Mouse (Mus musculus) heart, embryonic 12.5 days (tissue): ENCODE measurements around the gene Rbmxl1. TPM values are rescaled to one million over a fixed set of nuclear protein-coding genes. Genes with fewer than 3 reads are reported as not detected.

ENCODE experiments used
- ATAC-seq: fragments of 200-750 bp; cut with Nextera tagmentation; 2 replicates; pipeline ENCODE4 v1.8.0; 2017; ENCODE audit warnings: moderate TSS enrichment, moderate library complexity; ENCODE audit not compliant: insufficient number of reproducible peaks, low FRiP score
- H3K27ac ChIP-seq: fragments of 300-500 bp; sonication (generic); 2 replicates; pipeline ENCODE4 v1.5.1; 2016; ENCODE audit warnings: mild to moderate bottlenecking, moderate library complexity; ENCODE audit not compliant: poor library complexity, severe bottlenecking
- H3K27me3 ChIP-seq: fragments of 300-500 bp; sonication (generic); replicated peaks from 2 replicates; pipeline ENCODE4 v1.6.1; 2016; ENCODE audit warnings: mild to moderate bottlenecking, moderate library complexity
- H3K36me3 ChIP-seq: fragments of 300-500 bp; sonication (generic); 2 replicates; pipeline ENCODE4 v1.6.1; 2016; ENCODE audit warnings: mild to moderate bottlenecking, moderate library complexity
- H3K4me1 ChIP-seq: fragments of 300-500 bp; sonication (generic); replicated peaks from 2 replicates; pipeline ENCODE4 v1.6.1; 2016; ENCODE audit warnings: mild to moderate bottlenecking
- H3K4me2 ChIP-seq: fragments of 300-500 bp; sonication (generic); 2 replicates; pipeline ENCODE4 v1.6.1; 2016; ENCODE audit warnings: mild to moderate bottlenecking, moderate library complexity
- H3K4me3 ChIP-seq: fragments of 300-500 bp; sonication (generic); 2 replicates; pipeline ENCODE4 v1.5.1; 2016; ENCODE audit warnings: mild to moderate bottlenecking
- H3K9ac ChIP-seq: fragments of 300-500 bp; sonication (generic); 2 replicates; pipeline ENCODE4 v1.6.1; 2016; ENCODE audit warnings: mild to moderate bottlenecking, moderate library complexity
- H3K9me3 ChIP-seq: fragments of 300-500 bp; sonication (generic); replicated peaks from 2 replicates; pipeline ENCODE4 v1.6.1; 2016; ENCODE audit warnings: mild to moderate bottlenecking, moderate library complexity
- WGBS: fragments of 180-500 bp; shearing (Covaris S2); methylation state at CpG from one replicate; pipeline ENCODE4 v1.1.7; 2016; 5-methylcytosine and 5-hydroxymethylcytosine counted together
- polyA plus RNA-seq: library from polyadenylated mRNA; unstranded; fragments of >200 nt; fragmentation: Nextera tagmentation; extraction: Ambion mirVana; gene quantifications from 2 replicates; pipeline ENCODE4 v1.2.1, GENCODE M21; 2016

The Rbmxl1 gene
- polyA plus RNA-seq, 1 experiment from 2014 or later = 164 TPM

GRCm38 (mm10) chr8:78489733-78490132, 19.0 kb downstream of the Rbmxl1 start:
- no peaks in the 10 kb centered on the region for H3K27me3 ChIP-seq
- H3K4me1 ChIP-seq = no peaks in the 10 kb centered on the region
- no peak for ATAC-seq
- H3K27ac ChIP-seq = no peak overlapping the region
- no peak overlapping the region for H3K9ac ChIP-seq
- WGBS = 78% methylated on average over 3 of the region's 3 CpGs
- no peak overlapping the region for H3K4me2 ChIP-seq
- no peaks in the 10 kb centered on the region for H3K9me3 ChIP-seq
- no peaks in the 10 kb centered on the region for H3K36me3 ChIP-seq
- no peak overlapping the region for H3K4me3 ChIP-seq

GRCm38 (mm10) chr8:78477051-78477829, 31.5 kb downstream of the Rbmxl1 start:
- Histone ChIP-seq H3K4me2 (no peak overlapping the region), H3K4me1 (no peaks in the 10 kb centered on the region), H3K4me3 (no peak overlapping the region), H3K9me3 (no peaks in the 10 kb centered on the region; the same call in 1 of the 2 replicates), H3K27me3 (no peaks in the 10 kb centered on the region), H3K27ac (no peak overlapping the region), H3K36me3 (no peaks in the 10 kb centered on the region), H3K9ac (no peak overlapping the region)
- 48% methylated on average over 6 of the region's 6 CpGs for whole genome bisulfite sequencing
- no peak for ATAC-seq

- ATAC-seq = no peak
- 79% methylated on average over 2 of the region's 2 CpGs for WGBS
Measured at GRCm38 (mm10) chr8:78467889-78468288, 40.8 kb downstream of the Rbmxl1 start.

GRCm38 (mm10) chr8:78463941-78464340, 44.8 kb downstream of the Rbmxl1 start:
- ATAC-seq = no peak
- H3K9ac ChIP-seq = no peak overlapping the region
- H3K9me3 ChIP-seq = peaks cover 6% of the 10 kb centered on the region
- no peaks in the 10 kb centered on the region for H3K36me3 ChIP-seq
- no peak overlapping the region for H3K4me3 ChIP-seq
- 74% methylated on average over 2 of the region's 2 CpGs for WGBS
- no peak overlapping the region for H3K27ac ChIP-seq
- H3K4me1 ChIP-seq = no peaks in the 10 kb centered on the region
- H3K27me3 ChIP-seq = no peaks in the 10 kb centered on the region
- no peak overlapping the region for H3K4me2 ChIP-seq

More at GRCm38 (mm10) chr8:78467889-78468288, 40.8 kb downstream of the Rbmxl1 start:
- H3K27ac ChIP-seq = no peak overlapping the region
- peaks cover 6% of the 10 kb centered on the region for H3K9me3 ChIP-seq
- no peak overlapping the region for H3K9ac ChIP-seq
- no peaks in the 10 kb centered on the region for H3K27me3 ChIP-seq
- H3K4me2 ChIP-seq = no peak overlapping the region
- H3K4me1 ChIP-seq = no peaks in the 10 kb centered on the region
- H3K4me3 ChIP-seq = no peak overlapping the region
- H3K36me3 ChIP-seq = no peaks in the 10 kb centered on the region

GRCm38 (mm10) chr8:78456441-78456840, 52.3 kb downstream of the Rbmxl1 start:
- Histone ChIP-seq H3K9ac (no peak overlapping the region), H3K27ac (no peak overlapping the region), H3K36me3 (no peaks in the 10 kb centered on the region), H3K4me1 (no peaks in the 10 kb centered on the region), H3K4me3 (no peak overlapping the region), H3K9me3 (no peaks in the 10 kb centered on the region), H3K4me2 (no peak overlapping the region), H3K27me3 (no peaks in the 10 kb centered on the region)
- WGBS = 67% methylated on average over 3 of the region's 3 CpGs
- ATAC-seq = no peak

Other genes starting within 250 kb of the Rbmxl1 start
- not detected in 2 replicates for gene Pou4f2, start 72.3 kb downstream of the Rbmxl1 start, polyA plus RNA-seq
- 11.8 and 12.9 TPM in 2 replicates for gene Slc10a7, start 448 bp upstream of the Rbmxl1 start, polyA plus RNA-seq